Mouse (Mus musculus) erythroblast, embryonic 14.5 days (primary cell): ENCODE data around the gene Gnb1l.

Experiments used
- GATA1 ChIP-seq: IDR thresholded peaks from 2 replicates; pipeline ENCODE4 v1.6.1; 2012; ENCODE audit warnings: low read length, inconsistent platforms, mixed read lengths
- TAL1 ChIP-seq: IDR thresholded peaks from 3 replicates; pipeline ENCODE4 v1.6.1; 2012; ENCODE audit warnings: low read length, inconsistent platforms, mixed read lengths

GRCm38 (mm10) chr16:18483839-18484238, 14.7 kb upstream of the Gnb1l start:
- TF ChIP-seq TAL1: no peak
- no peak for TF ChIP-seq GATA1
